Mouse (Mus musculus): ENCODE results near the gene Mt3. TPM values are rescaled to one million over a fixed set of nuclear protein-coding genes. Genes with fewer than 3 reads are reported as not detected.
"Not testable (repeated sequence)": the region's sequence is repeated elsewhere in the genome, so short reads cannot be mapped to it uniquely, and the experiment has no call there.

Gene Mt3
- polyA plus RNA-seq, 1 experiment from 2014 or later, result 22.7 TPM

DNA sequence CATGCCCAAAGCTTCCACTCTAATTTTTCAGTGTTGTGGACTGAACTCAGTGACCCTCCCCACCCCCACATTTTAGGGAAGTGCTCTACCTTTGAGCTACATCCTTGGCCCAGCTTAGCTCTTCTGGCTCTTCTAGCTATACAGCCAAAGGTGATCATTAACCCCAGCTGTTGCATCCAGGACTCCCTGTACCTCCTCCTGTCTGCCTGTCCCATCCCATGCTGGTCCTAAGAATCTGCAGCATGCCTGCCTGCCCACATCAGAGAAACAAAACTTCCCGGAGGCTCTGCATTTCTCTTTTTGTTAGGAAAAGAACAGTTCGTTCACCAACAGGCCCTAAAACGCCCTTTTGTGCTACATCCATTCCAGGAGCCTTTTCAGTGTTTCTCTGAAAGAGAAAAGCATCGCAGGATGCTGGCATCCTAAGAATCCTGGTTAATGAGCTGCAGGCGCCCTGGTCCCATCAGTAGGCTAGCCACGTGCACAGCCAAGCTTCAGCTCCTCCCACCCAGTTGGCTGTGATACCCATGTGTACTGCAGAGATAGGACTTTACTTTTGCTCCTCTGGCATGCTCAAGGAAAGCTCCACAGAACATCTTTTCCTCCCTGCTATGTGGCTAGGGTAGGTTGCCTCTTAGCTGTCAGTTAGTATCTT lies 33.5 kb upstream of the Mt3 start:
- Histone ChIP-seq H3K9ac (ENCODE audit: low read depth, low read length) (no peak overlapping the region), H3K9me3 (replicated peaks; ENCODE audit: control insufficient read depth, low read length) (no peaks in the 10 kb centered on the region), H3K27ac (ENCODE audit: low read depth, low read length) (no peak overlapping the region), H3K36me3 (ENCODE audit: control insufficient read depth, insufficient read depth, low read length) (no peaks in the 10 kb centered on the region), H3K4me2 (no peak overlapping the region), H3K4me3 (ENCODE audit: low read depth, low read length) (no peak overlapping the region), H3K27me3 (ENCODE audit: control insufficient read depth, insufficient read depth, low read length) (0 out of 2 replicates have a peak, but pooled peaks cover under 1% of the 10 kb centered on the region), H3K4me1 (ENCODE audit: control insufficient read depth, insufficient read depth, low read length) (no peaks in the 10 kb centered on the region)
- ATAC-seq (replicated peaks; ENCODE audit: insufficient number of reproducible peaks, low FRiP score, low TSS enrichment), result no peak
- WGBS (ENCODE audit: insufficient replicate concordance), result 13% methylated on average over 6 of the region's 6 CpGs

DNA sequence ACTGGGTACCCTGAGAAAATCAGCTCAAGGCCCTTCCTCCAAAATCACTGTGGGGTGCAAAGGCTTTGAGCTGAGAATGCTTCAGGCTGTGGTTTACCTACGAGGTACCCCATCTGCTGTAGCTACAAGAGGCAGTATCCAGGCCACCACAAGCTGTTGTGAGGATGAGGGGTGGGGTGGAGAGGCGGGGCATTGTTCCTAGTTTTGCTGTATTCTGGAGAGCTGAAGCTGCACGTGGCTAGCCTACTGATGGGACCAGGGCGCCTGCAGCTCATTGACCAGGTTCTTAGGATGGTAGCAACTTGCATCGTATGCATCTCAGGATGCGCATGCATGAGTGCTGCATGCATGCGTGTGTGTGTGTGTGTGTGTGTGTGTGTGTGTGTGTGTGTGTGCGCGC lies 30.8 kb upstream of the Mt3 start:
- H3K36me3 ChIP-seq (ENCODE audit: control insufficient read depth, insufficient read depth, low read length), result no peaks in the 10 kb centered on the region
- WGBS (ENCODE audit: insufficient replicate concordance), result 83% methylated on average over 9 of the region's 9 CpGs
- no peak overlapping the region for H3K9ac ChIP-seq (ENCODE audit: low read depth, low read length)
- H3K9me3 ChIP-seq (replicated peaks; ENCODE audit: control insufficient read depth, low read length), result no peaks in the 10 kb centered on the region
- H3K27me3 ChIP-seq (ENCODE audit: control insufficient read depth, insufficient read depth, low read length), result 0 out of 2 replicates have a peak, but pooled peaks cover 3% of the 10 kb centered on the region
- H3K4me3 ChIP-seq (ENCODE audit: low read depth, low read length), result no peak overlapping the region
- no peaks in the 10 kb centered on the region for H3K4me1 ChIP-seq (ENCODE audit: control insufficient read depth, insufficient read depth, low read length)
- H3K4me2 ChIP-seq, result no peak overlapping the region
- H3K27ac ChIP-seq (ENCODE audit: low read depth, low read length), result no peak overlapping the region
- ATAC-seq (replicated peaks; ENCODE audit: insufficient number of reproducible peaks, low FRiP score, low TSS enrichment), result no peak

DNA sequence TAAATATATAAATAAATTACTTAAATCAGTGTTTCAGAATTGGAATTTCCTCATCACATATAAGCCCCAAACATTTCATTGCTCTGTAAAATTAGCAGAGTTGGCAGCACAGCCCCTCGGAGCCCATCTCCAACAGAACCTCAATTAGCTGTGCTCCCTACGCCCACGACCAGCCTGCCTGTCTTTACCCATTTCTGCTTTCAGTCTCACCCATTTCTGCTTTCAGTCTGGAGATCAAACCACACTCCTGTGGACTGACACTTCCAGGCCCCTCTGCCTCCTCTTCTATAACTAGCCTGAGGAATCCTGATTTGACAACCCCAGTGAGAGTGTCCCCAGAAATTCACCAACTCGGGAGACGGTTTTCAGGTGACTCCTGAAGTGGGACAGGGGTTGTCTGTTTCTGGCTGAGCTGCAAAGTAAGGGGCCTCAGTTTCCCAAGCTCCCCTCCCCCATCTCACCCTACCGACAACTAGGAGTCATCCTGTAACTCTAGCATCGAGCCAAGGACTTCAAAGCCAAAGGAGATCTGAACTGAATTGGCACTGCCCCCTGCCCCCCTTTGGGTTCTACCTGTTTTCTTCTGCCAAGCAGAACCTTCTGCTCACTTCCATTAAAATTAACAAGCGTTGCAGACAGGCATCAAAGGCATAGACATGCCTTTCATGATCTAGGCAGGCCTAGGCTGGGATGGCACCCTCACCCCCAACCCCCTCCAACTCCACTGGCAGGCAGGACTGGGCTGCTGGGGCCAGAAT lies 29.5 kb upstream of the Mt3 start:
- no peak for ATAC-seq (replicated peaks; ENCODE audit: insufficient number of reproducible peaks, low FRiP score, low TSS enrichment)
- no peaks in the 10 kb centered on the region for H3K36me3 ChIP-seq (ENCODE audit: control insufficient read depth, insufficient read depth, low read length)
- H3K27ac ChIP-seq (ENCODE audit: low read depth, low read length), result no peak overlapping the region
- H3K4me1 ChIP-seq (ENCODE audit: control insufficient read depth, insufficient read depth, low read length), result no peaks in the 10 kb centered on the region
- no peak overlapping the region for H3K4me2 ChIP-seq
- no peaks in the 10 kb centered on the region for H3K9me3 ChIP-seq (replicated peaks; ENCODE audit: control insufficient read depth, low read length)
- 0 out of 2 replicates have a peak, but pooled peaks cover 3% of the 10 kb centered on the region for H3K27me3 ChIP-seq (ENCODE audit: control insufficient read depth, insufficient read depth, low read length)
- 47% methylated on average over 8 of the region's 8 CpGs for WGBS (ENCODE audit: insufficient replicate concordance)
- H3K4me3 ChIP-seq (ENCODE audit: low read depth, low read length), result no peak overlapping the region
- no peak overlapping the region for H3K9ac ChIP-seq (ENCODE audit: low read depth, low read length)

DNA sequence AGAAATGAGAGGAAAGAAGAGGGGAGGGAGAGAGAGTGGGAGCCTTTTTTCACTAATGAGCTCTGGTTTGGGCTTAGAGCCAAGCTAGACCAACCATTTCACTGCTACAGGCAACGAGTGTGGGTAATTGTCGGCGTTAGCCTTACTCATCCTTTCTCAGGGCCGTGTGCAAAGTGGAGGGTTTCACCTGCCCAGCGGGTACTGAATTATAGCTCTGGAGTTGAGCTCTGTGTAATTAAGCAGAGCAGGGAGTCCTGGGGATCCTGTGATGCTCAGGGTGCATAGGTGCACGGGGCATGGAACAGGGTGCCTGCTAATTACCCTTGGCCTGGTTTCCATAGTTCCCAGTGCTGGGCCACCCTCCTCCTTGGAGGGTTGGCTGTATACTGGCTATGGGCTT lies 24.7 kb upstream of the Mt3 start:
- Histone ChIP-seq H3K9ac (ENCODE audit: low read depth, low read length) (no peak overlapping the region), H3K4me1 (ENCODE audit: control insufficient read depth, insufficient read depth, low read length) (no peaks in the 10 kb centered on the region), H3K27me3 (ENCODE audit: control insufficient read depth, insufficient read depth, low read length) (0 out of 2 replicates have a peak, but pooled peaks cover 3% of the 10 kb centered on the region), H3K9me3 (replicated peaks; ENCODE audit: control insufficient read depth, low read length) (no peaks in the 10 kb centered on the region), H3K27ac (ENCODE audit: low read depth, low read length) (no peak overlapping the region), H3K36me3 (ENCODE audit: control insufficient read depth, insufficient read depth, low read length) (no peaks in the 10 kb centered on the region), H3K4me3 (ENCODE audit: low read depth, low read length) (no peak overlapping the region), H3K4me2 (no peak overlapping the region)
- no peak for ATAC-seq (replicated peaks; ENCODE audit: insufficient number of reproducible peaks, low FRiP score, low TSS enrichment)
- 76% methylated on average over 6 of the region's 6 CpGs for WGBS (ENCODE audit: insufficient replicate concordance)

DNA sequence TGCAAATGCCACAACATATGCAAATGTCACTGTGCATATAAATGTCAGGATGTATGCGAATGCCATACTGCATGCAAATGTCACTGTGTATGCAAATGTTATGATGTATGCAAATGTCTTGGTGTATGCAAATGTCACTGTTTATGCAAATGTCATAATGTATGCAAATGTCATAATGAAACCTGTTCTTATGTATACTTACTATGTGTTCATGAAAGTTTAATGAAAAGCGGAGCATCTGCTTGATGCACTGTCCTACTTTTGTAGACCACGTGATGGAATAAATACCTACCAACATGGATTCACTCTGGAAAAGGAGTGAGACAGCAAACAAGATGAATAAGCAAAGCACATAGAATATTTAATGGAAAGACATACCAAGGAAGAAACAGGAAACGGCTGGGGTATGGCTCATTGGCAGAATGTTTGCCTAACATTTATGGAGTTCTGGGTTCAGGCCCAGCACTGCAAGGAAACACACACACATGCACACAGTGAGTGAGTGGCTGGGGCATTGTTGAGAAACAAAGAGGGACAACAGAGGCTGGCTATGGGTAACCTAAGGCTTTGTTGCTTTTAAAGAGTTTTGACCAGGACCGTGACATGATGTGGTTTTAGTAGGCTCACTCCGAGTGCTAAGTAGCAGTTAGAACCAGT lies 23.1 kb upstream of the Mt3 start:
- no peak for ATAC-seq (replicated peaks; ENCODE audit: insufficient number of reproducible peaks, low FRiP score, low TSS enrichment)
- no peaks in the 10 kb centered on the region for H3K9me3 ChIP-seq (replicated peaks; ENCODE audit: control insufficient read depth, low read length)

DNA sequence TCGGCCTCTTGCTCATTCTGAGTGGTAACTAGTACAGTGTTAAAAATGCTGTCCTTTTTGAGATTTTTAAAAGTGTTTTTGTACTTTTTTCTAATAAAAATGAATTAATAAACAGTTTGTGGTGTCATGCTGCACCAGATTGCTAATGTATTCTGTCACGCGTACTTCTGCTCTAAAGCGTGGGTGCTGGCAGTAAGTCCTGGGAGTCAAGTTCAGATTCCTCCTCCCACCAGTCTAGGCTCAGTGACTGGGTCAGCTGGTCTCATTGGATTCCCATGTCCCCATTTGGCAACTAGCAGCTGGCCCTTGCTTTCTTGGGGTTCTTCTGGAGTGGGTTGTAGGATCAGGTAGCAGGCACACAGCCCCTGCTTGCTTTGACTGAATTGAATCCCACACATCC lies 22.3 kb upstream of the Mt3 start:
- no peak overlapping the region for H3K9ac ChIP-seq (ENCODE audit: low read depth, low read length)
- H3K27me3 ChIP-seq (ENCODE audit: control insufficient read depth, insufficient read depth, low read length), result no peaks in the 10 kb centered on the region
- no peak for ATAC-seq (replicated peaks; ENCODE audit: insufficient number of reproducible peaks, low FRiP score, low TSS enrichment)
- no peaks in the 10 kb centered on the region for H3K36me3 ChIP-seq (ENCODE audit: control insufficient read depth, insufficient read depth, low read length)
- H3K9me3 ChIP-seq (replicated peaks; ENCODE audit: control insufficient read depth, low read length), result no peaks in the 10 kb centered on the region
- H3K27ac ChIP-seq (ENCODE audit: low read depth, low read length), result no peak overlapping the region
- 86% methylated on average over 4 of the region's 4 CpGs for WGBS (ENCODE audit: insufficient replicate concordance)
- no peaks in the 10 kb centered on the region for H3K4me1 ChIP-seq (ENCODE audit: control insufficient read depth, insufficient read depth, low read length)
- no peak overlapping the region for H3K4me3 ChIP-seq (ENCODE audit: low read depth, low read length)
- no peak overlapping the region for H3K4me2 ChIP-seq

More for the DNA sequence above, 23.1 kb upstream of the Mt3 start:
- WGBS (ENCODE audit: insufficient replicate concordance), result 84% methylated on average over 6 of the region's 6 CpGs
- H3K9ac ChIP-seq (ENCODE audit: low read depth, low read length), result no peak overlapping the region
- no peaks in the 10 kb centered on the region for H3K27me3 ChIP-seq (ENCODE audit: control insufficient read depth, insufficient read depth, low read length)
- H3K4me1 ChIP-seq (ENCODE audit: control insufficient read depth, insufficient read depth, low read length), result no peaks in the 10 kb centered on the region
- H3K4me2 ChIP-seq, result no peak overlapping the region
- no peak overlapping the region for H3K4me3 ChIP-seq (ENCODE audit: low read depth, low read length)
- no peaks in the 10 kb centered on the region for H3K36me3 ChIP-seq (ENCODE audit: control insufficient read depth, insufficient read depth, low read length)
- H3K27ac ChIP-seq (ENCODE audit: low read depth, low read length), result no peak overlapping the region

DNA sequence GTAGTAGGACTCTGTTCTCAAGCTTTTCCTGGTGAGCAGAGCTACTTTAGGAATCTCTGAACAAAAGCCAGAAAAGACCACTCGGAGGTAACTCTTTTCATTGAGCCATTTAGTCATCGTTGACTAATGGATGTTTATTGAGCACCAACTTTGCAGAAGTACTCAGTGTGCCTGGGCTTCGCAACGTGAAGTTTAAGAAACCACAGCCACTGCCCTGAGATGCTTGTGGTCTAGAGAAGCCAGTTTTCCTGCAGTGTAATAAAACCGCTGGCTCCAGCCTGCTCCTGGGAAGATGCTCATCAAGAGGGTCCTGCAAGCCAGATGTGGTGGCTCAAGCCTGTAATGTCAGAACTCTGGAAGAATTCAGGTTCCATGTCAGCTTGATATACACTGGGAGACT lies 20.3 kb upstream of the Mt3 start:
- Histone ChIP-seq H3K9ac (ENCODE audit: low read depth, low read length) (no peak overlapping the region), H3K27ac (ENCODE audit: low read depth, low read length) (no peak overlapping the region), H3K9me3 (replicated peaks; ENCODE audit: control insufficient read depth, low read length) (no peaks in the 10 kb centered on the region), H3K4me1 (ENCODE audit: control insufficient read depth, insufficient read depth, low read length) (no peaks in the 10 kb centered on the region), H3K36me3 (ENCODE audit: control insufficient read depth, insufficient read depth, low read length) (no peaks in the 10 kb centered on the region), H3K27me3 (ENCODE audit: control insufficient read depth, insufficient read depth, low read length) (no peaks in the 10 kb centered on the region), H3K4me2 (no peak overlapping the region), H3K4me3 (ENCODE audit: low read depth, low read length) (no peak overlapping the region)
- ATAC-seq (replicated peaks; ENCODE audit: insufficient number of reproducible peaks, low FRiP score, low TSS enrichment), result no peak
- 80% methylated on average over 5 of the region's 5 CpGs for WGBS (ENCODE audit: insufficient replicate concordance)

DNA sequence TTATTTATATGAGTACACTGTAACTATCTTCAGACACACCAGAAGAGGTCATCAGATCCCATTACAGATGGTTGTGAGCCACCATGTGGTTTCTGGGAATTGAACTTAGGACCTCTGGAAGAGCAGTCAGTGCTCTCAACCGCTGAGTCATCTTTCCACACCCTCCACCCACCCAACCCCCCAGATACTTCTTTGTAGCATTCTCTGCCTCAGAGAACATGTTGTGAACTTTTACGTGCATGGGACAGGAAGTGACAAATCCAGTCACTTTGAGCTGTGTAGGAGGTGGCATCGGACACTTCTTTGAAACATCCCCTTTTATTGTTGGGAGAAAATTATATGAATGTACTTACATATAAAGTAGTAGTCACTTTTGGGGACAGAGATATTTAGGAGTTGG lies 17.8 kb upstream of the Mt3 start:
- H3K36me3 ChIP-seq (ENCODE audit: control insufficient read depth, insufficient read depth, low read length); H3K9me3 ChIP-seq (replicated peaks; ENCODE audit: control insufficient read depth, low read length); ATAC-seq (replicated peaks; ENCODE audit: insufficient number of reproducible peaks, low FRiP score, low TSS enrichment); H3K27ac ChIP-seq (ENCODE audit: low read depth, low read length); H3K4me1 ChIP-seq (ENCODE audit: control insufficient read depth, insufficient read depth, low read length); H3K27me3 ChIP-seq (ENCODE audit: control insufficient read depth, insufficient read depth, low read length); H3K4me2 ChIP-seq; H3K9ac ChIP-seq (ENCODE audit: low read depth, low read length); H3K4me3 ChIP-seq (ENCODE audit: low read depth, low read length): not testable (repeated sequence)
- 52% methylated on average over 3 of the region's 3 CpGs for WGBS (ENCODE audit: insufficient replicate concordance)
